Mouse (Mus musculus) layer of hippocampus, adult 2 months (tissue): Measurements from ENCODE around the gene Fam163a. TPM values are rescaled to one million over a fixed set of nuclear protein-coding genes. Genes with fewer than 3 reads are reported as not detected.

Experiments used
- DNase-seq, 2 experiments: peaks; one replicate each; pipeline ENCODE4 v3.0.0; 2022; ENCODE audit warnings: low spot score in 2 of 2
- H3K27ac ChIP-seq: fragments of 200-600 bp; 2 replicates; pipeline ENCODE4 v1.8.1; 2022
- H3K4me3 ChIP-seq: fragments of 200-600 bp; 2 replicates; pipeline ENCODE4 v1.8.1; 2022; ENCODE audit warnings: mild to moderate bottlenecking
- CTCF ChIP-seq: fragments of 200-600 bp; conservative IDR thresholded peaks from 2 replicates; pipeline ENCODE4 v1.8.1; 2022; ENCODE audit warnings: antibody characterized with exemption, mild to moderate bottlenecking, moderate library complexity
- total RNA-seq, 2 experiments: library from RNA; stranded (reverse); gene quantifications; 2 replicates each; pipeline ENCODE4 v1.2.3; 2021

The Fam163a gene
- total RNA-seq, 2 experiments from 2014 or later = 14.3 to 14.8 TPM

DNA sequence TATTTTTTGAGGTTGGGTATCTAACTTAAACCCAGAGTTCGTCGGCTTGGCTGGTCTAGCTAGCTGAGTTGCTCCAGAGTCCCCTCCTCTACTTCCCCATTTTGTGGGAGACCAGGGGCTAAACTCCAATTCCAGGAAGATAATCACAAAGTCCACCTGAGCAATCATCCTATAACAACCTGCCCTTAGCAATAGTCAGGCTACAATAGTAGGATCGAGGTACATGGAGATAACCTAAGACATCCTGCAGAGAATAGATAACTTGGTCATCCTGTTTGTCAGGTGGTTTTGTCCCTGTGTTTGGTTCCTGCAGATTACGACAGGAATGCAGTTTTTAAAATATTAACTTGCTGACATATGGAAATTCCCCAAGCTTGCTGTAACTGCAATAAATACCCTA is 113.0 kb downstream of the Fam163a start:
- TF ChIP-seq CTCF = no peak
- Histone ChIP-seq H3K27ac (no peak overlapping the region), H3K4me3 (no peak overlapping the region)
- no peak for DNase-seq

DNA sequence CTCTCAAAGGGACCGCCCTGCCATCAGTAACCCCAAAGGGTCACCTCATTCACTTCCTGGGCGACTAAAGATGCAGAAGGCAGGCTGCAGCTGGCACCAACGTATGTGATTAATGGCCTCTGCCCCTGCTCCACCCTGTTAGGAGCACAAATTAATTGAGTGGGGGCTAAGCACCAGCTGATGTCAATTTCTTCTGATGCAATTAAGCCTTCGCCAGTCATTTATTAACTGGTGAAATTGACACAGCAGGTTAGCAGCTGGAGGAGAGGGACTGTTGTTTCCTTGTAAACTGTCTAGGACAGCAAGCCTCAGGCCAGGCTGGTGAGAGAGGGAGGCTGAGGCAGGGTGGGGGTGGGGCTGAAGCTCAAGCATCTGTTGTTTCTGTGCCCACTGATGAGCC is 114.8 kb downstream of the Fam163a start:
- no peak for TF ChIP-seq CTCF
- Histone ChIP-seq H3K4me3 (no peak overlapping the region), H3K27ac (no peak overlapping the region)
- no peak for DNase-seq

DNA sequence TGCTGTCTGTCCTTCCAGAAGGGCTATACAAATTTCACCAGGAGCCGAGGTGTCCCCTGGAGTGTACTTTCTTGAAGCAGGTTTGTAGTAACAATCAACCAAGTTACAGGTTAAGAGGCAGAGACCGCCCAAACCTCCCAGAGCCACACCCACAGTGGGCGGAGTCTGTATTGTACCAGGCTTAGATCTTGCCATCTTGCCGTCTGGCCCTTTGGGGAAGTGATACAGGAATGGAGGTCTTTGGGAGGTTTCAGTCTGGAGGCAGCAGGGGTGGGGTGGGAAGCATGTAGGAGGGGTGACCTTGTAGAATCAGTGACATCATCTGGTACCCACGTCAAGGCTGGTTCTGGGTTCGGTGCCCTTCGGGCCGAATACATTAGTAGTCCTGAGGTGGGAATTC is 115.3 kb downstream of the Fam163a start:
- Histone ChIP-seq H3K27ac (no peak overlapping the region), H3K4me3 (no peak overlapping the region)
- no peak for TF ChIP-seq CTCF
- no peak for DNase-seq

DNA sequence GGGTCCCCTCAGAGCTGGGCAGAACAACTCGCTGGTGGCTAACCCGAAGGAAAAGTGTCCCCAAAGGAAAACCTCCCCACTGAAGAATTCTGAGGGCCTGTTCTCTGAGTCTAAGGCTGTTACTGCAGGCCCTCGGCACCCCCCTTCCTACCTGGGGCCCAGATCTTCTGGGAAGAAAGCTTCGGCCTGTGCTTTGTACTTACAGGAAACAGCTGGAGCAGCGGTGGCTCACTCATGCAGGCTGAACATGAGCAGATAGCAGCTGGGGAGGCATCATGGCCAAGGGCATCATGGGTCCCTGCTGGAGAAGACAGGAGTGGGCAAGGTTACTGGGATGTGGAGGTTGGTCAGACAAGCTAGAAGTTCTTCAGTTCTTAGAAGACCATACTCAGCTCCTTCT is 117.2 kb downstream of the Fam163a start:
- H3K4me3 ChIP-seq = no peak overlapping the region
- DNase-seq = no peak
- no peak overlapping the region for H3K27ac ChIP-seq
- no peak for TF ChIP-seq CTCF

DNA sequence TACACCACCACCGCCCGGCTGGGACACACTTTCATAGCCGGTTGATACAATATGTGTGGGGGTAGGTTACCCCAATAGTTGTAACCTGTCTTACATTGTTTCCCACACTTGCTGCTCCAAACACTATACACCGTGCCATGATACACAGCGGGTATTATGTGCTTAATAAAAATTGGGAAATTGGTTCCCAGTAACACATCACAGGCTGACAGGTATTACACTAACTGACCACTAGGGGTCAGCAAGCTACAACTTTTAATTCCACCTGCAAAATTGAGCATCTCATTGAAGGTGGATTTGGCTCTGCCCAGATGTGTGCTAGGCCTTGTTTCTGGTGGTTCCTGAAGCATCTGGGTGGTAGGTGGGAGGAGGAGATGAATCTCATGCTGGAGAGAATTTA is 119.1 kb downstream of the Fam163a start:
- no peak overlapping the region for H3K4me3 ChIP-seq
- H3K27ac ChIP-seq = no peak overlapping the region
- DNase-seq = peak; percentile 38 to 56
- peak; percentile 91 for TF ChIP-seq CTCF

DNA sequence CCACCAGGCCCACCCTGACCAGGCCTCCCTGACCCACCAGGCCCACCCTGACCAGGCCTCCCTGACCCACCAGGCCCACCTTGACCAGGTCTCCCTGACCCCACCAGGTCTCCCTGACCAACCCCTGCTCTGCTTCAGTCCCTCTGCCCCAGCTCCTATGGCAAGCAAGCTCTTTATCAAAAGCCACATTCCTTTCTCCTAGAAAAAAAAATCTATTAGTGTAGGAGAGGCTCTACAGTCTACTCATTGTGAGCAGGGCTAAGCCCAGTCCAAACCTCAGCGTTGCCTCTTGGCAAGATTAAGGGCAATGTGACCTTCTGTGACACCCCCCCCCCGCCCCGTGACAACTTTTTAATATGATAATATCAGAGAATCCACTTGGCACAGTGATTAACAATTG is 120.2 kb downstream of the Fam163a start:
- no peak overlapping the region for H3K4me3 ChIP-seq
- no peak for DNase-seq
- no peak for TF ChIP-seq CTCF
- no peak overlapping the region for H3K27ac ChIP-seq

DNA sequence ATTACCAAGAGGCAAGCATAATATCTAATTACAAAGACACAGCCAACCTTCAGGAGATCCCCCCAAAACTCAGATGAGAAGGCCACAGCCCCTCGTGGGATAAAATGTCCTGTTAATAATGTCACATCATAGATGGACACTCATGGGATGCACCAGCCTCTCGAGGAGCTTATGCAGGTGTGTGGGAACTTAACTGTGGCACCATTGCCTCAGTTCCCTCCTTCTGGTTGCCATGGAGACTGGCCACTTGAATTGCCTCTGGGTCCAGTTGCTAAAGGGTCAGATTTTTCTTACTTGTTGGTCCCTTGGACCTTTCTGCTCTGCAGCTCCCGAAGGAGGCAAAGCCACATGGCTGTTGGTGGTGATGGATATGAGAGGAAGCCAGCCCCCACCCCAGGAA is 127.2 kb downstream of the Fam163a start:
- DNase-seq = no peak
- Histone ChIP-seq H3K4me3 (no peak overlapping the region), H3K27ac (no peak overlapping the region)
- no peak for TF ChIP-seq CTCF

DNA sequence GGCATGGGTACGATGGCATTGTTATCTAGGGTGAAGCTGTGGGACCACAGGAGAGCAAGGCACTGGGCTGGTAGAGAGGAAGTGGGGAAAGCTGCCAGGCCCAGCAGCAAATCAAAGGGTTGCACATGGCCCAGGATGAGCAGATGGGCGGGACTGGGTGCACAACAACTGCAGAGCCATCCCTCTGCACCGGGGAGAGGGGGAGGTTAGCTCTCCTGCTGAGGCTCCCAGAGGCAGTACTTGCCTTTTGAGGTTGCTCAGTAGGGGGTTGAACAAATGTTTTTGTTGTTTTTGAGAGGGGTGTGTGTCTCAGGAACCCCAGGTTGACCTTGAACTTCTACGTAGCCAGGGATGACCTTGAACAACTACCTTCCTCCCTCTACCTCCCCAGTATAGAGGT is 128.4 kb downstream of the Fam163a start:
- no peak for TF ChIP-seq CTCF
- no peak for DNase-seq
- Histone ChIP-seq H3K27ac (no peak overlapping the region), H3K4me3 (no peak overlapping the region)

DNA sequence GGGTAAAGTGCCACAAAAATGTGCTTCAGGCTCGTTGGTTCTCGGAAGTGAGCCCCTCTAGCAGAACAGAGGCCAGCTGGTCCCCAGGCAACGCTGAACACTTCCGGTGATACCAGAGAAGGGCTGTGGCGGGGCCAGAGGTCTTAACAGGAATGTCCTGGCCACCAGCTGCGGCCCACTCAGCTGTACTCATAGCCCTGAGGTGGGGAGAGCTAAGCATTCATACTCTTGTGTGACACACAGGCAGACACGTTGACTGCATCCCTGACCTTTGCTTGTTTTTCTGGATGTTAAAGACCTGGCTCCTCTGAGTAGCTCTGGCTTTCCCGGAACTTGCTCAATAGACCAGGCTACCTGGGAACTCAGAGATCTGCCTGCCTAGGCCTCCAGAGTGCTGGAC is 130.3 kb downstream of the Fam163a start:
- H3K4me3 ChIP-seq = no peak overlapping the region
- no peak for DNase-seq
- no peak for TF ChIP-seq CTCF
- no peak overlapping the region for H3K27ac ChIP-seq

DNA sequence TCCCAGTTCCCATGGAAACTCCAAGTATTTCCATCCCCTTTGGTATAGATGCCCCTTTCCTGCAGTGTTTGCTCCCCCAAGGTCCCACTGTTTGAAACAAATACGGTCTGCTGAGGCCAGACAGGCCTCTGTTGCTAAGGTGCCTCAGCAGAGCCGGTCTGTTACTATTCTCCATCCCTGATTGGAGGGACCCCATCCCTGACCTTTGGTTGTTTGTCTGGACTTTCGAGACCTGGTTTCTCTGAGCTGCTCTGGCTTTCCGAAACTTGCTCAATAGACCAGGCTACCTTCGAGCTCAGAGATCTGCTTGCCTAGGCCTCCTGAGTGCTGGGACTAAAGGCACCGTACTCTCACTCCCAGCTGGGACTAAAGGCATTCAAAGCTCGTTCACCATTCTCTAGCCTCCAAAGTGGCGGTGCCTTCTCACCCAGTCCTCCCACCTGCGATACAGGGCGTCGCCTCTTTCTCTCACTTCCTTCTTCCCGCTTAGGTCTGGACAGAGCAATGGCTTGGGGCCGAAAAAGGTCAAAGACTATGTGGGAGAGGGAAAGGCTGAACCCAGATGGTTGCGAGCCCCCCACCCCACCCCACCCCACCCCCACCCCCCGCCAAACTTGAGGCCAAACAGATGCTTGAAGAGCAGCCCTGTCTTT is 131.5 kb downstream of the Fam163a start:
- DNase-seq = no peak
- no peak overlapping the region for H3K4me3 ChIP-seq
- TF ChIP-seq CTCF = no peak
- no peak overlapping the region for H3K27ac ChIP-seq

DNA sequence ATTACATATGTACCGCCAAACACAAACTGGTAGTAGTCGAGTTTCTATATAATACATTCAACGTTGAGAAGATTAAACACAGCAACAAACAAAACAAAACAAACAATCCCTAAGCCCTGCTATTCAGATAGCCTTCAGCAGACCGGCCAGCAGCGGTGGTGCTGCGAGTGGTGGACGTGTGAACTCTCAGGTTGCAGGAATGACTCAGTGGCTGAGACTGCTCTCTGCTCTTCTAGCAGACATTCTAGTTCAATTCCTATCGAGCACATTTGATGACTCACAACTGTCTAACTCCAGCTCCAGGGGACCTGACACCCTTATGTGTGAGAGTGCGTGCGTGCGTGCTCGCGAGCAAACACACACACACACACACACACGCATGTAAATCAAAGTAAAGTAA is 134.7 kb downstream of the Fam163a start:
- H3K4me3 ChIP-seq = no peak overlapping the region
- no peak for DNase-seq
- TF ChIP-seq CTCF = no peak

DNA sequence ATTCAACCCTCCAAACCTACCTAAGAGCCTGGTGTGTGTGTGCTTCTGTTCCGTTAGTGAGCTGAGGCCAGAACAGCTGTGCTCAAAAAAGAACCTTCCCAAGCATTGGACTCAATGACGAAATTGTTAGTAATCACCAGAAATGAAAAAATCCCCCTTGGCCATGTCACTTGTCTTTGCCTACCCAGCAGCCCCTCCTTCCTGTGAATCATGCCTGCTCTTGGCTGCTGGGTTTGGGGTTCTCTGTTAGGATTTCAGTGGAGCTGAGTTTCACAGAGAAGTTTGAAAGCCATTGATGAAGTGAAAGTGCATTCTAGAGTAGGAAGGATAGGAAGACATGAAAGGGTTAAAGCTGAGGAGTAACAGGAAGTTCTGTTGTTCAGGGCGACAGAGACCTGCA is 138.7 kb downstream of the Fam163a start:
- no peak for DNase-seq
- H3K27ac ChIP-seq = no peak overlapping the region
- no peak overlapping the region for H3K4me3 ChIP-seq
- TF ChIP-seq CTCF = no peak

More for the DNA sequence above, 134.7 kb downstream of the Fam163a start:
- no peak overlapping the region for H3K27ac ChIP-seq

DNA sequence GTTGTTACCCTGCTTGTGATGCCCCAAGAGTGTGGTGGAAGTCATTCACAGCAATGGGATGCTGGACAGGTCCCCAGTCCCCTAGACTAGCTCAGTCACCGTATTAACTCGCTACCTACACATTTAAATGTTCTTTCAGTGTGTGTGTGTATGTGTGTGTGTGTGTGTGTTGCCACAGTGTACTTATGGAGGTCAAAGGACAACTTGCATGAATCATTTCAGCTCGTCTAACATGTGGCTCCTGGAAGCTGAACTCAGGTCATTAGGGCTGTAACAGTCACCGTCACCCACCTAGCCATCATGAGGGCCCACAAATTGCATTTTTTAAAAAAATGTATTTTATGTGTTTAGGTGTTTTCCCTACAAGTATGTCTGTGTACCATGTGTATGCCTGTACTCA is 142.6 kb downstream of the Fam163a start:
- no peak for TF ChIP-seq CTCF
- no peak for DNase-seq
- no peak overlapping the region for H3K27ac ChIP-seq
- H3K4me3 ChIP-seq = no peak overlapping the region

DNA sequence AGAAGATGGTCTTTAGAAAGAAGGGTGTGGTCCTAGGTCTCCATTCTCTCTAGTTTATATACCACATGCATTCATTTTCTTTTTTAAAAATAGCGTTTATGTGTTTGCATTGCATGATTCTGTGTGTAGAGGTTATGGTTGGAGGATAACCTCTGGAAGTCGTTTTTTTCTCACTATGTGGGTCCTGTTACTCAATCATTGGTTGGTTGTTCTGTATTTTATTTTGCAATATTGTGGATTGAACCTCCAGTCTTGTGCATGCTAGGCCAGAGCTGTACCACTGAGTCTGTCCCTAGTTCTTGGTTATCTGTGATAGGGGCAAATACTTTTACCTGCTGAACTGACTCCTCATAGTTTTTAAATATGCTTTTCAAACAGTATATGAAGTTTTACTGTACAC is 146.6 kb downstream of the Fam163a start:
- no peak for TF ChIP-seq CTCF
- no peak overlapping the region for H3K4me3 ChIP-seq
- no peak overlapping the region for H3K27ac ChIP-seq
- DNase-seq = no peak

DNA sequence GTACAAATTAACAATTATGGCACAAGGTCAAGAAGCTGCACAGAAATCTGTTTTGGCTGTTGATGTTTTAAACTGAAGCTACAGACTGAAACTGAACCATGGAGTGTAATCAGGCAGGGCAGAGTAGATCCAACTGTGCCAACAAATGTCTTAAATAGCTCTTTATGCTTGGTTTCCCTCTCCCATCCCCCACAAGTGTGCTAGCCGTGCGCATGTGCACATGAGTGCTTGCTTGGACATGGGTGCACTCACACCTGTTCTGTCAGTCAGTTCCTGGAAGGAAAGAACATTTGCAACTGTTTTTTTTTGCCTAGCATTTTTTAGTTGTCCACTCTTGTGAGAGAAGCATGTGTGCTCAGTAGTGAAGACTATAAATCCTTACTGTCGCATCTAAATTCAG is 158.1 kb downstream of the Fam163a start:
- no peak for DNase-seq
- no peak for TF ChIP-seq CTCF
- Histone ChIP-seq H3K27ac (no peak overlapping the region), H3K4me3 (no peak overlapping the region)
